Mouse (Mus musculus): Measurements from ENCODE around the gene Arhgap27. TPM values are rescaled to one million over a fixed set of nuclear protein-coding genes. Genes with fewer than 3 reads are reported as not detected.

Gene Arhgap27
- polyA plus RNA-seq, 1 experiment: 13.2 TPM

DNA sequence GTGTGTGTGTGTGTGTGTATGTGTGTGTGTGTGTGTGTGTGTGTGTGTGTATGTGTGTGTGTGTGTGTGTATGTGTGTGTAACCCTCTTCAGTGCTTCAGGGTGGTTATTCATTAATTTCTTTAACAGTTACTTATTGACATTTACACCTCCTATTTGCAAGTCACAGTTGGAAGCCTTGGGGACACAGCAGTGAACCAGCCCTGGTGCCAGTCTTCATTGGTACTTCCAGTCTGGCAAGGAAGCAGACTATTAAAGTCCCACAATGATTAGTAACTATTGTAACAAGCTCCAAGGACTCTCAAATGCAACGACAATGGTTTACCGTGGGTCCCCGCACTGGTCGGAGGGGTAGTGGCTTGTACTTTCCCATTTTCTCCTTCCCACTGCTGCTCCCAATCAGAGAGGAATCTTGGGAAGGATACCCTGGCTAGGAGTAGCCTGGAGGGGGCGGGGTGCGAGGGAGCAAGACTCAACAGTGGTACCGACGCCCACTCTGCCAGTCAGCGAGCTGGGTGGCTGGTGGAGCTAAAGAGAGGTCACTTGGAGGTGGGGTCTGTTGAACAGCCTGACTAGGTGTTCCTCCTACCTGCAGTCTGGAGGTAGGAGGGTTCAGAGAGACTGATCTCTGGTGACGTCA, 48.6 kb downstream of the Arhgap27 start:
- Histone ChIP-seq H3K4me1 (ENCODE audit: control insufficient read depth, insufficient read depth, low read length) (no peaks in the 10 kb centered on the region), H3K27ac (ENCODE audit: insufficient read depth, low read length) (no peak overlapping the region), H3K4me3 (ENCODE audit: insufficient read depth, low read length) (no peak overlapping the region)
- TF ChIP-seq CTCF (IDR thresholded peaks at IDR 0.05; ENCODE audit: extremely low read depth, insufficient read depth, low read length): no peak
- no peak for TF ChIP-seq POLR2A (IDR thresholded peaks at IDR 0.05; ENCODE audit: extremely low read depth, insufficient read depth, low read length)

DNA sequence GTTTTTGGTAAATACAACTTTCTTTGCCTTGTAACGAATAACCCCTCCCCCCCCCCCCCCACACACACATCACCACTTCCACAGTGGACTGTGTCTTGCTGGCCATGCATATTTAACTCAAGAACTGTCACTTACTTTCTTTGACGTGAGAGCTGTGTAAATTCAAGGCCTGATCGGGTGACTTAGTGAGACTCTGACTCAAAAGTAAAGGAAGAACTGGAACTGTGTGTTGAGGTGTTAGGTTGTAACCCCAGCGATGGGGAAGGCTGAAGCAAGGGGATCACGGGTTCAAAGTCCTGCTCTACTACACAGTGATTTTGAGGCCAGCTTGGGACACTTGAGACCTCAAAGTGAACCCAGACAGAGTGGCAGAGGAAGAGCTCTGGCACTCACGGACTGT, 50.0 kb downstream of the Arhgap27 start:
- TF ChIP-seq CTCF (IDR thresholded peaks at IDR 0.05; ENCODE audit: extremely low read depth, insufficient read depth, low read length): no peak
- TF ChIP-seq POLR2A (IDR thresholded peaks at IDR 0.05; ENCODE audit: extremely low read depth, insufficient read depth, low read length): no peak
- Histone ChIP-seq H3K4me3 (ENCODE audit: insufficient read depth, low read length) (no peak overlapping the region), H3K4me1 (ENCODE audit: control insufficient read depth, insufficient read depth, low read length) (no peaks in the 10 kb centered on the region), H3K27ac (ENCODE audit: insufficient read depth, low read length) (no peak overlapping the region)

- no peaks in the 10 kb centered on the region for H3K4me1 ChIP-seq (ENCODE audit: control insufficient read depth, insufficient read depth, low read length)
- H3K27ac ChIP-seq (ENCODE audit: insufficient read depth, low read length): no peak overlapping the region
- TF ChIP-seq POLR2A (IDR thresholded peaks at IDR 0.05; ENCODE audit: extremely low read depth, insufficient read depth, low read length): no peak
- no peak for TF ChIP-seq CTCF (IDR thresholded peaks at IDR 0.05; ENCODE audit: extremely low read depth, insufficient read depth, low read length)
- H3K4me3 ChIP-seq (ENCODE audit: insufficient read depth, low read length): no peak overlapping the region
These were observed 50.7 kb downstream of the Arhgap27 start for GRCm38 (mm10) chr11:103312655-103313255.

- no peaks in the 10 kb centered on the region for H3K4me1 ChIP-seq (ENCODE audit: control insufficient read depth, insufficient read depth, low read length)
- H3K4me3 ChIP-seq (ENCODE audit: insufficient read depth, low read length): no peak overlapping the region
- no peak for TF ChIP-seq CTCF (IDR thresholded peaks at IDR 0.05; ENCODE audit: extremely low read depth, insufficient read depth, low read length)
- no peak for TF ChIP-seq POLR2A (IDR thresholded peaks at IDR 0.05; ENCODE audit: extremely low read depth, insufficient read depth, low read length)
- no peak overlapping the region for H3K27ac ChIP-seq (ENCODE audit: insufficient read depth, low read length)
These were observed 51.4 kb downstream of the Arhgap27 start for GRCm38 (mm10) chr11:103311960-103312611.

DNA sequence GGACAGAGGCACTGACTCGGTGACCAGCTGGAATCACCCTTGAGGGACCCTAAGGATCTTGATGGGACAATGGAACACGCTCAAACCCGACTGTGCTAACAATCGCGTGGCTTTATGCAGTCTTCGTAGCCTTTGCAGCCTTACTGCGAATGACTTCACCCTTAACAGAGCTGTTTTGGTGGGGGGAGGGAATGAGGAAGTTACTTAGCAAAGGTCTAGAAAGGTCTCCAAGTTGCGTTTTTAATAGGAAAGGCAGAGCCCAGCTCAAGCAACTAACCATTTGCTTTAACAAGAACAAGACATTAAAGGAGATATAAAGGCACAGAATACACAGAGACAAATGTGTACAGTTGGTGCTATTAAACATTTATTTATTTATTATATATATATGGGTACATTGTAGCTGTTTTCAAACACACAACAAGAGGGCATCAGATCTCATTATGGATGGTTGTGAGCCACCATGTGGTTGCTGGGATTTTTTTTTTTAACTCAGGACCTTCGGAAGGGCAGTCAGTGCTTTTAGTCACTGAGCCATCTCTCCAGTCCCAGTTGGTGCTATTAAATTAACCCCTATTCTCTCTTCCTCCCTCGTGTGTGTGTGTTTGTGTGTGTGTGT, 53.4 kb downstream of the Arhgap27 start:
- H3K27ac ChIP-seq (ENCODE audit: insufficient read depth, low read length): no peak overlapping the region
- TF ChIP-seq CTCF (IDR thresholded peaks at IDR 0.05; ENCODE audit: extremely low read depth, insufficient read depth, low read length) (no peak), POLR2A (IDR thresholded peaks at IDR 0.05; ENCODE audit: extremely low read depth, insufficient read depth, low read length) (no peak)
- no peak overlapping the region for H3K4me3 ChIP-seq (ENCODE audit: insufficient read depth, low read length)
- H3K4me1 ChIP-seq (ENCODE audit: control insufficient read depth, insufficient read depth, low read length): no peaks in the 10 kb centered on the region

DNA sequence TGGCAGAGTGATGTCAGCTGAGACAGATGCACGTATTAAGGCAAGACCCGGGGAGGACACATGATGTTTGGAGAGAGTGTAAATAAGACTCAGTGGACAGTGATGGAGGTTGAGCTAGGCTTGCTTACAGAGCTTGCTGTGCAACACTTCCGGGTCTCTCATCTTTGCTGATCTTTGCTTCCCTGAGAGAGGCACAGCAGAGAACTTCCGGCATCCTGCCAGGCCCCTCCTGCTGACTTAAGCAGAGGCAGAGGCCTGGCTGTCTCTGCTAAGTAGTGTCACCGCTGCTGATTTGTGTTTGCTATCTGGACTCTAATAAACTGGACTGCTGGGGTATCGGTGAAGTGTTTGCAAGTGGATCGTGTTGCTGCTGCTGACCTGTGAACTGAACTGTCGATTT, 55.6 kb downstream of the Arhgap27 start:
- TF ChIP-seq POLR2A (IDR thresholded peaks at IDR 0.05; ENCODE audit: extremely low read depth, insufficient read depth, low read length): no peak
- TF ChIP-seq CTCF (IDR thresholded peaks at IDR 0.05; ENCODE audit: extremely low read depth, insufficient read depth, low read length): no peak
- Histone ChIP-seq H3K4me1 (ENCODE audit: control insufficient read depth, insufficient read depth, low read length) (no peaks in the 10 kb centered on the region), H3K4me3 (ENCODE audit: insufficient read depth, low read length) (no peak overlapping the region), H3K27ac (ENCODE audit: insufficient read depth, low read length) (no peak overlapping the region)

DNA sequence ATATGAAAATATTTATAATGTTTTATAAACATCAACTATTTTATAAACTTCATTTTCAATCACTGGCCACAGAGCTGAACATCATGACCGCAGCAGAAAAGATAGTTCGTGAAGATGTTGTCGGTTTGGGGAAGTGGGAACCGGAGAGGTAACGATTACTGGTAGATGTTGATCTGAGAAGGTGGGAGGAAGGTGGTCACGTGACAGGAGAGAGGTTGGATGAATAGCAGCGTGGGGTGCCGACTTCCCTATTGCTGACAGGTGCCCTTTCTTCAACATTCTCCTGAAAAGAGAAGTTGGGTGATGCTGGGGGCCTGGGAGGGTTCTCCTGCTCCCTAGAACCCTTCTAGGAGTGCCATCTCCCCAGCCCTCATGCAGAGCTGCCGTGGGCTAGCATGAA, 59.0 kb downstream of the Arhgap27 start:
- Histone ChIP-seq H3K4me1 (ENCODE audit: control insufficient read depth, insufficient read depth, low read length) (no peaks in the 10 kb centered on the region), H3K4me3 (ENCODE audit: insufficient read depth, low read length) (no peak overlapping the region), H3K27ac (ENCODE audit: insufficient read depth, low read length) (no peak overlapping the region)
- no peak for TF ChIP-seq CTCF (IDR thresholded peaks at IDR 0.05; ENCODE audit: extremely low read depth, insufficient read depth, low read length)
- TF ChIP-seq POLR2A (IDR thresholded peaks at IDR 0.05; ENCODE audit: extremely low read depth, insufficient read depth, low read length): no peak

GRCm38 (mm10) chr11:103294772-103295171, 68.7 kb downstream of the Arhgap27 start:
- Histone ChIP-seq H3K4me1 (ENCODE audit: control insufficient read depth, insufficient read depth, low read length) (no peaks in the 10 kb centered on the region; the same call in 1 of the 2 replicates), H3K27ac (ENCODE audit: insufficient read depth, low read length) (no peak overlapping the region), H3K4me3 (ENCODE audit: insufficient read depth, low read length) (no peak overlapping the region)
- TF ChIP-seq CTCF (IDR thresholded peaks at IDR 0.05; ENCODE audit: extremely low read depth, insufficient read depth, low read length) (no peak), POLR2A (IDR thresholded peaks at IDR 0.05; ENCODE audit: extremely low read depth, insufficient read depth, low read length) (no peak)

DNA sequence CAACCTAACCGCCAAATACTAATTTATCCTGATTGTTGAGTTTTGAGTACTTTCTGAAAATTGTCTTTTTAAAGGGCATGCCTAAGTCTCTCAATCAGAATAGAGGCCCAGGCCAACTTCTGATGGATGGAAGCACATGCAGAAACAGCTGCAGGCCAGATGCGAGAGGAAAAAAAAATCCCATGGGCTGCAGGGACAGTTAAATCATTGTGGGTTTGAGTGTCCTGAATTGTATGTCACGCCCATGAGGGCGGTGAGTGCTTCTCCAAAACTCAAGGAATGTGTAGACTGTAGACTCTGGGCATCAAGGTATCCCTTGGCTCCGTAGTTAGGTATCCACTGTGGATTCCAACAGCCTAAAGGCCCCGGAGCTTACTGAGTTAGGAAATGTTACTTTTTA, 69.4 kb downstream of the Arhgap27 start:
- TF ChIP-seq POLR2A (IDR thresholded peaks at IDR 0.05; ENCODE audit: extremely low read depth, insufficient read depth, low read length) (no peak), CTCF (IDR thresholded peaks at IDR 0.05; ENCODE audit: extremely low read depth, insufficient read depth, low read length) (no peak)
- no peaks in the 10 kb centered on the region; the same call in 1 of the 2 replicates for H3K4me1 ChIP-seq (ENCODE audit: control insufficient read depth, insufficient read depth, low read length)

More for the DNA sequence above, 69.4 kb downstream of the Arhgap27 start:
- Histone ChIP-seq H3K4me3 (ENCODE audit: insufficient read depth, low read length) (no peak overlapping the region), H3K27ac (ENCODE audit: insufficient read depth, low read length) (no peak overlapping the region)
